Mouse (Mus musculus): ENCODE data around the gene Cr1l.

GRCm38 (mm10) chr1:195132070-195132469, 684 bp upstream of the Cr1l start:
- TF ChIP-seq CTCF (IDR thresholded peaks at IDR 0.05): no peak
- no peak for TF ChIP-seq EP300 (IDR thresholded peaks at IDR 0.05)

All from lung, postnatal 0 days (tissue).